Mouse (Mus musculus): Measurements from ENCODE around the gene Myo9a. TPM values are rescaled to one million over a fixed set of nuclear protein-coding genes. Genes with fewer than 3 reads are reported as not detected.

Gene Myo9a
- polyA plus RNA-seq, 1 experiment, result 4.1 TPM

GRCm38 (mm10) chr9:59731136-59731535, 19.6 kb upstream of the Myo9a start:
- H3K4me1 ChIP-seq (replicated peaks; ENCODE audit: control insufficient read depth, insufficient read depth, low read length), result no peaks in the 10 kb centered on the region
- no peak overlapping the region for H3K4me3 ChIP-seq (ENCODE audit: control insufficient read depth, insufficient read depth, low read length)
- DNase-seq, result no peak
- no peak for TF ChIP-seq POLR2A (IDR thresholded peaks at IDR 0.05; ENCODE audit: control insufficient read depth, extremely low read depth, insufficient read depth, low read length, poor library complexity)
- H3K27me3 ChIP-seq (ENCODE audit: control insufficient read depth, insufficient read depth, low read length), result no peaks in the 10 kb centered on the region
- no peaks in the 10 kb centered on the region for H3K36me3 ChIP-seq (ENCODE audit: control insufficient read depth, insufficient read depth, low read length)
- H3K27ac ChIP-seq (ENCODE audit: control insufficient read depth, insufficient read depth, low read length), result no peak overlapping the region
- 85% methylated on average over 5 of the region's 5 CpGs for WGBS

DNA sequence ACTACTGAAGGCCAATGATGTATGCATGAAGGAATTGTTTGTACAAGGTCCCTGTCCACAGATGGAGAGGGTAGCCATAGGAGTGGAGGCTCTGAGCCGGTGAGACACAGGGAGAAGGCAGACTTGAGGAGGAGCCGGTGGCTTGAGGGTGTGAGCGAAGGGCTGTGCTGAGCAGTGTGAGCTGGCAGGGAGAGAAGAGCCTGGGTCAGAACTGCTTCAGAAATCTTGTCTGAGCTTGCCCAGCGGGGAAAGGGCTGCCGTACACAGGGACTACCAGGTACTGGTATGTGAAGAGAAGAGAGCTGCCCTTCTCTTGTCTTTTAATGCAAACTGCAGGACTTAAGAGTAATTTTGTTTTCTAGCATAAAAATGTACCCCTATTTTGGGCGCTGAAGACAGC, 17.6 kb upstream of the Myo9a start:
- Histone ChIP-seq H3K4me1 (replicated peaks; ENCODE audit: control insufficient read depth, insufficient read depth, low read length) (no peaks in the 10 kb centered on the region), H3K27me3 (ENCODE audit: control insufficient read depth, insufficient read depth, low read length) (no peaks in the 10 kb centered on the region), H3K4me3 (ENCODE audit: control insufficient read depth, insufficient read depth, low read length) (no peak overlapping the region), H3K36me3 (ENCODE audit: control insufficient read depth, insufficient read depth, low read length) (no peaks in the 10 kb centered on the region), H3K27ac (ENCODE audit: control insufficient read depth, insufficient read depth, low read length) (no peak overlapping the region)
- no peak for DNase-seq
- TF ChIP-seq CTCF (IDR thresholded peaks at IDR 0.05; ENCODE audit: borderline replicate concordance, control insufficient read depth, extremely low read depth, insufficient read depth, low read length, poor library complexity) (no peak), POLR2A (IDR thresholded peaks at IDR 0.05; ENCODE audit: control insufficient read depth, extremely low read depth, insufficient read depth, low read length, poor library complexity) (no peak)
- WGBS, result 92% methylated on average over 6 of the region's 6 CpGs

DNA sequence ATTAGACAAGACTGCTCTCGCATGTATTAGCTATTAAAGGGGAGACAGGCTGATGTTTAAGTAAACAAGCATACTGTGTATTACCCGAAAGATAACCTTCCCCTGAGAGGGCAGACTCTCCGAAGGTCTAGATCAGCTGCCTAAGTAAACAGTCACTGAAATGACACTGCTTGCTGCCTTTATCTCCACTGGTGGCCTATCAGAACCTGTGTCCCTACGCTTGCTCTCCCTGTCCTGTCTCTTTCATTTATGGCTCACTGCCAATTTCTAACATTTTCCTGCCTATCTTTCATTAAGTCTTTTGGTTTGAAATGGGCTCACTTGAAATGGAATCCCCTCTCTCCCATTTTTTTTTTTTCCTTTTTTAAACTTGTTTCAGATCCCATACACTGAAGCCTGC, 15.3 kb upstream of the Myo9a start:
- H3K4me1 ChIP-seq (replicated peaks; ENCODE audit: control insufficient read depth, insufficient read depth, low read length), result no peaks in the 10 kb centered on the region
- 91% methylated on average over 4 of the region's 4 CpGs for WGBS
- H3K4me3 ChIP-seq (ENCODE audit: control insufficient read depth, insufficient read depth, low read length), result no peak overlapping the region
- TF ChIP-seq CTCF (IDR thresholded peaks at IDR 0.05; ENCODE audit: borderline replicate concordance, control insufficient read depth, extremely low read depth, insufficient read depth, low read length, poor library complexity) (no peak), POLR2A (IDR thresholded peaks at IDR 0.05; ENCODE audit: control insufficient read depth, extremely low read depth, insufficient read depth, low read length, poor library complexity) (no peak)
- no peak for DNase-seq
- no peaks in the 10 kb centered on the region for H3K36me3 ChIP-seq (ENCODE audit: control insufficient read depth, insufficient read depth, low read length)
- no peaks in the 10 kb centered on the region for H3K27me3 ChIP-seq (ENCODE audit: control insufficient read depth, insufficient read depth, low read length)
- no peak overlapping the region for H3K27ac ChIP-seq (ENCODE audit: control insufficient read depth, insufficient read depth, low read length)

GRCm38 (mm10) chr9:59740593-59740992, 10.1 kb upstream of the Myo9a start:
- Histone ChIP-seq H3K36me3 (ENCODE audit: control insufficient read depth, insufficient read depth, low read length) (no peaks in the 10 kb centered on the region), H3K4me3 (ENCODE audit: control insufficient read depth, insufficient read depth, low read length) (no peak overlapping the region), H3K4me1 (replicated peaks; ENCODE audit: control insufficient read depth, insufficient read depth, low read length) (no peaks in the 10 kb centered on the region), H3K27ac (ENCODE audit: control insufficient read depth, insufficient read depth, low read length) (no peak overlapping the region), H3K27me3 (ENCODE audit: control insufficient read depth, insufficient read depth, low read length) (no peaks in the 10 kb centered on the region)
- TF ChIP-seq CTCF (IDR thresholded peaks at IDR 0.05; ENCODE audit: borderline replicate concordance, control insufficient read depth, extremely low read depth, insufficient read depth, low read length, poor library complexity) (no peak), POLR2A (IDR thresholded peaks at IDR 0.05; ENCODE audit: control insufficient read depth, extremely low read depth, insufficient read depth, low read length, poor library complexity) (no peak)
- DNase-seq, result no peak
- WGBS, result 42% methylated on average over 2 of the region's 2 CpGs

GRCm38 (mm10) chr9:59743903-59744302, 6.8 kb upstream of the Myo9a start:
- Histone ChIP-seq H3K36me3 (ENCODE audit: control insufficient read depth, insufficient read depth, low read length) (no peaks in the 10 kb centered on the region), H3K27ac (ENCODE audit: control insufficient read depth, insufficient read depth, low read length) (no peak overlapping the region), H3K4me3 (ENCODE audit: control insufficient read depth, insufficient read depth, low read length) (no peak overlapping the region), H3K4me1 (replicated peaks; ENCODE audit: control insufficient read depth, insufficient read depth, low read length) (0 out of 2 replicates have a peak, but pooled peaks cover 1% of the 10 kb centered on the region), H3K27me3 (ENCODE audit: control insufficient read depth, insufficient read depth, low read length) (no peaks in the 10 kb centered on the region)
- WGBS, result over 99% methylated on average over 3 of the region's 3 CpGs
- TF ChIP-seq POLR2A (IDR thresholded peaks at IDR 0.05; ENCODE audit: control insufficient read depth, extremely low read depth, insufficient read depth, low read length, poor library complexity), result no peak
- TF ChIP-seq CTCF (IDR thresholded peaks at IDR 0.05; ENCODE audit: borderline replicate concordance, control insufficient read depth, extremely low read depth, insufficient read depth, low read length, poor library complexity), result no peak
- no peak for DNase-seq

GRCm38 (mm10) chr9:59748387-59748786, 2.3 kb upstream of the Myo9a start:
- Histone ChIP-seq H3K4me1 (replicated peaks; ENCODE audit: control insufficient read depth, insufficient read depth, low read length) (peaks cover 6% of the 10 kb centered on the region), H3K27me3 (ENCODE audit: control insufficient read depth, insufficient read depth, low read length) (no peaks in the 10 kb centered on the region), H3K36me3 (ENCODE audit: control insufficient read depth, insufficient read depth, low read length) (no peaks in the 10 kb centered on the region), H3K4me3 (ENCODE audit: control insufficient read depth, insufficient read depth, low read length) (no peak overlapping the region), H3K27ac (ENCODE audit: control insufficient read depth, insufficient read depth, low read length) (no peak overlapping the region)
- WGBS, result 90% methylated on average over 2 of the region's 2 CpGs
- no peak for DNase-seq
- TF ChIP-seq POLR2A (IDR thresholded peaks at IDR 0.05; ENCODE audit: control insufficient read depth, extremely low read depth, insufficient read depth, low read length, poor library complexity) (no peak), CTCF (IDR thresholded peaks at IDR 0.05; ENCODE audit: borderline replicate concordance, control insufficient read depth, extremely low read depth, insufficient read depth, low read length, poor library complexity) (no peak)

- Histone ChIP-seq H3K27me3 (ENCODE audit: control insufficient read depth, insufficient read depth, low read length) (no peaks in the 10 kb centered on the region), H3K36me3 (ENCODE audit: control insufficient read depth, insufficient read depth, low read length) (no peaks in the 10 kb centered on the region), H3K4me1 (replicated peaks; ENCODE audit: control insufficient read depth, insufficient read depth, low read length) (peaks cover 6% of the 10 kb centered on the region), H3K27ac (ENCODE audit: control insufficient read depth, insufficient read depth, low read length) (no peak overlapping the region), H3K4me3 (ENCODE audit: control insufficient read depth, insufficient read depth, low read length) (no peak overlapping the region)
- 97% methylated on average over 11 of the region's 11 CpGs for WGBS
- TF ChIP-seq POLR2A (IDR thresholded peaks at IDR 0.05; ENCODE audit: control insufficient read depth, extremely low read depth, insufficient read depth, low read length, poor library complexity) (no peak), CTCF (IDR thresholded peaks at IDR 0.05; ENCODE audit: borderline replicate concordance, control insufficient read depth, extremely low read depth, insufficient read depth, low read length, poor library complexity) (no peak)
- DNase-seq, result no peak
Measured at GRCm38 (mm10) chr9:59748969-59749368, 1.7 kb upstream of the Myo9a start.

Data from thymus, adult 2 months (tissue).